ENCODE assay signal across 8 mouse cellular contexts in the genomic region with DNA sequence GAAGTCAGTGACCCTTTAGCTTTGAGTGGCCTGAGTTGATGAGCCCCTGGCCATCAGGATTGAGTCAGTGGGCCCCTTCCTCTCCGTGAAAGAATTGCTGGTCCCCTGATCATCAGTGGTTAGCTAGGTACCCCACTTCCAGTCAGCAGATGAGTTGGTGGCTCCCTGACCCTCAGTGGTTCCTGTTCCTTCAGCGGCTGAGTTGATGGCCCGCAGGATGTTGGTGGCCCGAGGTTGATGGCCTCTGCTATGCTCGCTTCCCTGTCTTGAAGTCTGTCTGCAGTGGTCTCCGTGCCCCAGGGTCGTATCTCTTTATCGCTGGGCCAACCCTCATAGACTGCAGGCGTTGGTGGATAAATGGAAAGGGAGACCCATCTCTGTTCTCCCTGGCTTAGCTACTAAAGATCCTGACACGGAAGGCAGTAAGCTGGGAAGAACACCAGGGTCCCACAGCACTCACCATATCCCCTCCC. TPM values are rescaled to one million over a fixed set of nuclear protein-coding genes. Genes with fewer than 3 reads are reported as not detected.
DNase-seq lines count a peak whose midpoint lies in the region; ATAC-seq lines count a peak whose summit lies in the region.

No protein-coding gene starts in this region.

- H3K36me3 ChIP-seq in lung, embryonic 15.5 days: no peaks in the 10 kb centered on the region
- H3K36me3 ChIP-seq in embryonic facial prominence, embryonic 13.5 days: no peaks in the 10 kb centered on the region
- no peaks in the 10 kb centered on the region for H3K36me3 ChIP-seq in hindbrain, embryonic 15.5 days
- no peaks in the 10 kb centered on the region for H3K36me3 ChIP-seq in midbrain, embryonic 13.5 days

- H3K9ac ChIP-seq in lung, embryonic 15.5 days: peak overlapping the region; percentile 92
- H3K9ac ChIP-seq in embryonic facial prominence, embryonic 13.5 days: peak overlapping the region; percentile 83
- peak overlapping the region; percentile 78 for H3K9ac ChIP-seq in hindbrain, embryonic 15.5 days
- H3K9ac ChIP-seq in midbrain, embryonic 13.5 days (replicated peaks): peak overlapping the region; percentile 86

- H3K4me3 ChIP-seq in lung, embryonic 15.5 days: peak overlapping the region; percentile 87
- H3K4me3 ChIP-seq in embryonic facial prominence, embryonic 13.5 days: peak overlapping the region; percentile 73
- H3K4me3 ChIP-seq in hindbrain, embryonic 15.5 days: peak overlapping the region; percentile 91
- H3K4me3 ChIP-seq in midbrain, embryonic 13.5 days (replicated peaks): peak overlapping the region; percentile 79

- no peaks in the 10 kb centered on the region for H3K27me3 ChIP-seq in lung, embryonic 15.5 days
- H3K27me3 ChIP-seq in embryonic facial prominence, embryonic 13.5 days: no peaks in the 10 kb centered on the region
- H3K27me3 ChIP-seq in hindbrain, embryonic 15.5 days: no peaks in the 10 kb centered on the region
- H3K27me3 ChIP-seq in midbrain, embryonic 13.5 days: no peaks in the 10 kb centered on the region

- no peak overlapping the region for H3K27ac ChIP-seq in lung, embryonic 15.5 days
- peak overlapping the region; percentile 87; the same call in 1 of the 2 replicates for H3K27ac ChIP-seq in embryonic facial prominence, embryonic 13.5 days
- peak overlapping the region; percentile 81 for H3K27ac ChIP-seq in hindbrain, embryonic 15.5 days (replicated peaks)
- peak overlapping the region; percentile 54; the same call in 1 of the 2 replicates for H3K27ac ChIP-seq in midbrain, embryonic 13.5 days

- no peak for DNase-seq in lung, postnatal 10 days
- DNase-seq in embryo, embryonic 10.5 days (ENCODE audit: low spot score): no peak
- DNase-seq in embryo, embryonic 10 days (ENCODE audit: low spot score): no peak
- DNase-seq in layer of hippocampus, postnatal 14 days (ENCODE audit: low spot score in 2 of 2): no peak

- ATAC-seq in lung, embryonic 15.5 days (ENCODE audit: borderline replicate concordance, extremely low read depth, low FRiP score, low TSS enrichment): no peak; the same call in 1 of the 2 replicates
- no peak; the same call in 1 of the 2 replicates for ATAC-seq in embryonic facial prominence, embryonic 13.5 days (ENCODE audit: insufficient number of reproducible peaks, insufficient read depth, low FRiP score, low TSS enrichment, low read depth)
- no peak for ATAC-seq in hindbrain, embryonic 15.5 days (ENCODE audit: low FRiP score, low read depth)
- no peak for ATAC-seq in midbrain, embryonic 13.5 days

- no peaks in the 10 kb centered on the region for H3K9me3 ChIP-seq in lung, embryonic 15.5 days
- no peaks in the 10 kb centered on the region for H3K9me3 ChIP-seq in embryonic facial prominence, embryonic 13.5 days
- no peaks in the 10 kb centered on the region for H3K9me3 ChIP-seq in hindbrain, embryonic 15.5 days
- H3K9me3 ChIP-seq in midbrain, embryonic 13.5 days: no peaks in the 10 kb centered on the region

- H3K4me2 ChIP-seq in lung, embryonic 15.5 days: peak overlapping the region; percentile 85
- peak overlapping the region; percentile 70 for H3K4me2 ChIP-seq in embryonic facial prominence, embryonic 13.5 days
- peak overlapping the region; percentile 67 for H3K4me2 ChIP-seq in hindbrain, embryonic 15.5 days
- H3K4me2 ChIP-seq in midbrain, embryonic 13.5 days (replicated peaks): peak overlapping the region; percentile 69

- H3K4me1 ChIP-seq in lung, embryonic 15.5 days: 0 out of 2 replicates have a peak, but pooled peaks cover 6% of the 10 kb centered on the region
- peaks cover 12% of the 10 kb centered on the region for H3K4me1 ChIP-seq in embryonic facial prominence, embryonic 13.5 days
- peaks cover 16% of the 10 kb centered on the region; the same call in 1 of the 2 replicates for H3K4me1 ChIP-seq in hindbrain, embryonic 15.5 days (replicated peaks)
- peaks cover 11% of the 10 kb centered on the region for H3K4me1 ChIP-seq in midbrain, embryonic 13.5 days (replicated peaks)

- 1% methylated on average over 10 of the region's 10 CpGs for WGBS in lung, embryonic 15.5 days
- WGBS in embryonic facial prominence, embryonic 13.5 days: 3% methylated on average over 10 of the region's 10 CpGs
- 4% methylated on average over 10 of the region's 10 CpGs for WGBS in hindbrain, embryonic 15.5 days
- WGBS in midbrain, embryonic 13.5 days: 4% methylated on average over 10 of the region's 10 CpGs

RNA-seq across cellular contexts. Expression of gene Bbs12, which starts 0.4 kb away (rescaled TPM):
- 7.7 and 8.1 TPM in 2 replicates for polyA plus RNA-seq in lung, embryonic 15.5 days (2015; fragmentation: Nextera tagmentation; extraction: Ambion mirVana)
- polyA plus RNA-seq in embryonic facial prominence, embryonic 13.5 days (2015; fragmentation: Nextera tagmentation; extraction: Ambion mirVana): 8.9 and 11.1 TPM in 2 replicates
- 4.9 and 5.8 TPM in 2 replicates for polyA plus RNA-seq in hindbrain, embryonic 15.5 days (2015; fragmentation: Nextera tagmentation; extraction: Ambion mirVana)
- 5.2 and 5.8 TPM in 2 replicates for polyA plus RNA-seq in midbrain, embryonic 13.5 days (2015; fragmentation: Nextera tagmentation; extraction: Ambion mirVana)
- 1 to 10 TPM; 4.6 to 5.3 TPM for total RNA-seq in layer of hippocampus, postnatal 14 days (2021)

RNA-seq across cellular contexts. Expression of gene Cetn4, which starts 0.6 kb away (rescaled TPM):
- polyA plus RNA-seq in lung, embryonic 15.5 days (2015; fragmentation: Nextera tagmentation; extraction: Ambion mirVana): 4.9 and 5.7 TPM in 2 replicates
- polyA plus RNA-seq in embryonic facial prominence, embryonic 13.5 days (2015; fragmentation: Nextera tagmentation; extraction: Ambion mirVana): 3.5 and 4.5 TPM in 2 replicates
- 2.5 and 3.0 TPM in 2 replicates for polyA plus RNA-seq in hindbrain, embryonic 15.5 days (2015; fragmentation: Nextera tagmentation; extraction: Ambion mirVana)
- 2.6 and 3.1 TPM in 2 replicates for polyA plus RNA-seq in midbrain, embryonic 13.5 days (2015; fragmentation: Nextera tagmentation; extraction: Ambion mirVana)
- total RNA-seq in layer of hippocampus, postnatal 14 days (2021): 1 to 10 TPM; 9.1 to 9.3 TPM

RNA-seq across cellular contexts. Expression of gene Fgf2, which starts 36.2 kb away (rescaled TPM):
- polyA plus RNA-seq in lung, embryonic 15.5 days (2015; fragmentation: Nextera tagmentation; extraction: Ambion mirVana): 2.2 and 2.3 TPM in 2 replicates
- 4.7 and 4.8 TPM in 2 replicates for polyA plus RNA-seq in embryonic facial prominence, embryonic 13.5 days (2015; fragmentation: Nextera tagmentation; extraction: Ambion mirVana)
- 0.35 and 1.2 TPM in 2 replicates for polyA plus RNA-seq in hindbrain, embryonic 15.5 days (2015; fragmentation: Nextera tagmentation; extraction: Ambion mirVana)
- polyA plus RNA-seq in midbrain, embryonic 13.5 days (2015; fragmentation: Nextera tagmentation; extraction: Ambion mirVana): 0.35 TPM in 2 replicates
- 1 to 10 TPM; 5.3 to 6.0 TPM for total RNA-seq in layer of hippocampus, postnatal 14 days (2021)
